Mouse (Mus musculus): Measurements from ENCODE around the gene 1700021F05Rik.
"Not testable (repeated sequence)": the region's sequence is repeated elsewhere in the genome, so short reads cannot be mapped to it uniquely, and the experiment has no call there.

1700021F05Rik gene

GRCm38 (mm10) chr10:43539746-43540310, 966 bp downstream of the 1700021F05Rik start:
- DNase-seq (ENCODE audit: low spot score in 2 of 2) = no peak

GRCm38 (mm10) chr10:43538831-43539230, 2.0 kb downstream of the 1700021F05Rik start:
- DNase-seq (ENCODE audit: low spot score in 2 of 2) = no peak

- no peak for DNase-seq (ENCODE audit: low spot score in 2 of 2)
These were observed 3.1 kb downstream of the 1700021F05Rik start for GRCm38 (mm10) chr10:43537652-43538051.

GRCm38 (mm10) chr10:43534382-43534781, 6.4 kb downstream of the 1700021F05Rik start:
- DNase-seq (ENCODE audit: low spot score in 2 of 2) = no peak

GRCm38 (mm10) chr10:43527283-43528269, 13.2 kb downstream of the 1700021F05Rik start:
- DNase-seq (ENCODE audit: low spot score in 2 of 2) = no peak

GRCm38 (mm10) chr10:43523931-43524330, 16.9 kb downstream of the 1700021F05Rik start, which contains the start of gene Gm9803:
Gm9803 (plus strand) TSS chr10:43524084.
- DNase-seq (ENCODE audit: low spot score in 2 of 2) = not testable (repeated sequence)

GRCm38 (mm10) chr10:43519977-43520376, 20.8 kb downstream of the 1700021F05Rik start:
- DNase-seq (ENCODE audit: low spot score in 2 of 2) = no peak

- DNase-seq (ENCODE audit: low spot score in 2 of 2) = no peak
These were observed 22.4 kb downstream of the 1700021F05Rik start for GRCm38 (mm10) chr10:43518368-43518767.

- DNase-seq (ENCODE audit: low spot score in 2 of 2) = no peak
These were observed 23.0 kb downstream of the 1700021F05Rik start for GRCm38 (mm10) chr10:43517836-43518235.

GRCm38 (mm10) chr10:43516992-43517660, 23.7 kb downstream of the 1700021F05Rik start:
- no peak for DNase-seq (ENCODE audit: low spot score in 2 of 2)

- DNase-seq (ENCODE audit: low spot score in 2 of 2) = no peak
These were observed 27.8 kb downstream of the 1700021F05Rik start for GRCm38 (mm10) chr10:43512976-43513375.

GRCm38 (mm10) chr10:43509228-43509627, 31.6 kb downstream of the 1700021F05Rik start:
- DNase-seq (ENCODE audit: low spot score in 2 of 2) = no peak

GRCm38 (mm10) chr10:43507051-43507450, 33.7 kb downstream of the 1700021F05Rik start:
- no peak for DNase-seq (ENCODE audit: low spot score in 2 of 2)

- no peak for DNase-seq (ENCODE audit: low spot score in 2 of 2)
These were observed 36.5 kb downstream of the 1700021F05Rik start for GRCm38 (mm10) chr10:43504291-43504690.

- no peak for DNase-seq (ENCODE audit: low spot score in 2 of 2)
These were observed 38.2 kb downstream of the 1700021F05Rik start for GRCm38 (mm10) chr10:43502599-43502998.

GRCm38 (mm10) chr10:43490846-43491245, 49.9 kb downstream of the 1700021F05Rik start:
- DNase-seq (ENCODE audit: low spot score in 2 of 2) = no peak

GRCm38 (mm10) chr10:43490034-43490433, 50.8 kb downstream of the 1700021F05Rik start:
- no peak for DNase-seq (ENCODE audit: low spot score in 2 of 2)

- DNase-seq (ENCODE audit: low spot score in 2 of 2) = no peak
These were observed 51.2 kb downstream of the 1700021F05Rik start for GRCm38 (mm10) chr10:43489550-43489949.

GRCm38 (mm10) chr10:43489139-43489538, 51.7 kb downstream of the 1700021F05Rik start:
- no peak for DNase-seq (ENCODE audit: low spot score in 2 of 2)

- no peak for DNase-seq (ENCODE audit: low spot score in 2 of 2)
These were observed 52.5 kb downstream of the 1700021F05Rik start for GRCm38 (mm10) chr10:43488258-43488657.

- no peak for DNase-seq (ENCODE audit: low spot score in 2 of 2)
These were observed 53.3 kb downstream of the 1700021F05Rik start for GRCm38 (mm10) chr10:43487441-43488010.

GRCm38 (mm10) chr10:43485751-43486268, 55.0 kb downstream of the 1700021F05Rik start:
- DNase-seq (ENCODE audit: low spot score in 2 of 2) = no peak
